Mouse (Mus musculus): Measurements from ENCODE around the gene Cnot11. TPM values are rescaled to one million over a fixed set of nuclear protein-coding genes. Genes with fewer than 3 reads are reported as not detected.

Gene Cnot11
- polyA plus RNA-seq, 1 experiment = 16.8 TPM

DNA sequence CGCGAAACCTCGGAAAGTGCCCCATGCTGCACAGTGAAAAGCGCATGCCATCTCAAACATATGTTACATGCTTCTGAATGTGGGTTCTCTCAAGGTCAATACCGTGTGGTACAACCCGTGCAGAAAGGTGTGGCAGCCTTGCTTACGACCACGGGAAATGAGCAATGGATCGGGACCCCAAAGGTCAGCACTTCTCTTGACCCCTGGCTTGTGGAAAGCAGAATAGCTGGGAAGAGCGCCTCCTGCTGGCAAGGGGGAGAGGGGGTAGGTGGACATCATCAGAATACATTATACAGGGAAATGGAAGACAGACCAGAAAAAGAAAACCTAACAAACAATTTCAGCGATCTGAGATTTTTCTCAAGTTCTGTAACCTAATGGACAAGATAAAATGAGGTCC is 37.0 kb upstream of the Cnot11 start:
- H3ac ChIP-seq (ENCODE audit: control insufficient read depth, insufficient read length) = no peak overlapping the region
- H3K4me3 ChIP-seq = no peak overlapping the region
- H3K4me2 ChIP-seq (ENCODE audit: low read depth) = no peak overlapping the region
- peaks cover 17% of the 10 kb centered on the region for H3K27me3 ChIP-seq (ENCODE audit: control insufficient read depth, insufficient read depth, insufficient read length)
- H3K79me2 ChIP-seq (ENCODE audit: control insufficient read depth, insufficient read depth) = no peaks in the 10 kb centered on the region
- no peaks in the 10 kb centered on the region for H3K36me3 ChIP-seq (ENCODE audit: control insufficient read depth, insufficient read depth)
- TF ChIP-seq MYOD1 (IDR thresholded peaks at IDR 0.05; ENCODE audit: control insufficient read depth in 1 of 3, insufficient read length in 2 of 3, low read depth in 2 of 3) (no peak), TCF3 (IDR thresholded peaks at IDR 0.05; ENCODE audit: insufficient read length, low read depth) (no peak), MYOG (IDR thresholded peaks at IDR 0.05; ENCODE audit: control insufficient read depth in 1 of 3, insufficient read depth in 1 of 3, insufficient read length in 2 of 3, low read depth in 2 of 3) (no peak), MAX (IDR thresholded peaks at IDR 0.05; ENCODE audit: low read depth) (no peak), POLR2AphosphoS2 (IDR thresholded peaks at IDR 0.05; ENCODE audit: insufficient read length, low read depth) (no peak), REST (IDR thresholded peaks at IDR 0.05; ENCODE audit: insufficient read depth, insufficient read length) (no peak), CEBPB (IDR thresholded peaks at IDR 0.05; ENCODE audit: insufficient read depth, poor library complexity, severe bottlenecking) (no peak), SRF (IDR thresholded peaks at IDR 0.05; ENCODE audit: control insufficient read depth, insufficient read length, low read depth) (no peak)

DNA sequence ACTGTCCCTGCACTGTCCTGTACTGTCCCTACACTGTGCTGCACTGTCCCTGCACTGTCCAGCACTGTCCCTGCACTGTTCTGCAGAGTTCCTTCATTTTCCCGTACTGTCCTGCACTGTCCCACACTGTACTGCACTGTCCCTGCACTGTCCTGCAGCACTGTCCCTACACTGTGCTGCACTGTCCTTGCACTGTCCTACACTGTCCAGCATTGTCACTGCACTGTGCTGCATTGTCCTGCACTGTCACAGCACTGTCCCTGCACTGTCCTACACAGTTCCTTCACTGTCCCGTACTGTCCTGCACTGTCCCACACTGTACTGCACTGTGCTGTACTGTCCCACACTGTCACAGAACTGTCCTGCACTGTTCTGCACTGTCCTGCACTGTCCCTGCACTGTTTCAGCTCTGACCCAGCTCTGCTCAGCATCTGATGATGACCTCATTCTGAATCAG is 35.3 kb upstream of the Cnot11 start:
- no peak overlapping the region for H3ac ChIP-seq (ENCODE audit: control insufficient read depth, insufficient read length)
- H3K36me3 ChIP-seq (ENCODE audit: control insufficient read depth, insufficient read depth) = no peaks in the 10 kb centered on the region
- TF ChIP-seq USF1 (IDR thresholded peaks at IDR 0.05; ENCODE audit: low read depth) (no peak), TCF3 (IDR thresholded peaks at IDR 0.05; ENCODE audit: insufficient read length, low read depth) (no peak), E2F4 (IDR thresholded peaks at IDR 0.05; ENCODE audit: insufficient read depth) (no peak), MYOD1 (IDR thresholded peaks at IDR 0.05; ENCODE audit: control insufficient read depth in 1 of 3, insufficient read length in 2 of 3, low read depth in 2 of 3) (peak in 1 of 3 experiments; percentile 15)
- H3K4me2 ChIP-seq (ENCODE audit: low read depth) = no peak overlapping the region
- H3K4me3 ChIP-seq = no peak overlapping the region
- H3K27me3 ChIP-seq (ENCODE audit: control insufficient read depth, insufficient read depth, insufficient read length) = peaks cover 20% of the 10 kb centered on the region
- H3K79me2 ChIP-seq (ENCODE audit: control insufficient read depth, insufficient read depth) = no peaks in the 10 kb centered on the region

DNA sequence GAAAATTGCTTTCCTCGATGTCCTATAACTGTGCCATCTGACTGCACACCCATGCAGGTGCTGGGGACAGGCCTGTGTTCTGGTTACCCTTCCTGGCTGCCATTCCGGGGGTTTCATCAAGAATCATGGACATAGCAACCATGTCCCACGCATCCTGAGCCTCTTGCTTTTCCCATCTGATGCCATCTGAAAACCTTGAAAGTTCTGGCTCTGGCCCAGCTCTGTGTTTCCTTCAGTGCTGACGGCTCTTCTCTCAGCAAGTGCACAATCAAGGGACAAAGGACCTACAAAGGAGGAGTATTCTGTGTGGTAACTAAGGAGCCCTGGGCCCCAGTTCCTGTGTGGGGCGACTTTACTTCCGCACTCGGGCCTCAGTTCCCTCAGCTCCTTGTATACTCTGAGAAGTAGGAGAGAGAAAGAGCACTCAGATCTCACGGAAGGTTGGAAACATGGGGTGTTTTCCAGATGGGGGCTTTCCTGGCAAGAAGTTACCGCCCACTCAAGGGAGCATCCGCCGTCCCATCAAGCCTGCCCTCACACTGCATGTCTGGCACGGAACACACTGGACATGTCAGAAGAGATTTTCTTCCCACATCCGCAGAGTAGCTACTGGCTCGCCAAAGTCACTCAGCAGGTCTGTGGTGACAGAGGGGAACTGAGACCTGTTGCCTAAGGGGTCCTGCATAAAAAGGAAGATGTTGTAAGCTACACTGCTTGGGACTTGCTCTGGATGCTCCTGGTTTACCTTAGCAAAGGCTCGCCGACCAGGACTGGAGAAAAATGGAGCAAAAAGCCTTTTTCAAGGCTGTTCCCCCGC is 31.8 kb upstream of the Cnot11 start:
- peaks cover 43% of the 10 kb centered on the region for H3K27me3 ChIP-seq (ENCODE audit: control insufficient read depth, insufficient read depth, insufficient read length)
- H3K36me3 ChIP-seq (ENCODE audit: control insufficient read depth, insufficient read depth) = no peaks in the 10 kb centered on the region
- no peak overlapping the region for H3K4me2 ChIP-seq (ENCODE audit: low read depth)
- no peak overlapping the region for H3ac ChIP-seq (ENCODE audit: control insufficient read depth, insufficient read length)
- no peak overlapping the region for H3K4me3 ChIP-seq
- TF ChIP-seq REST (IDR thresholded peaks at IDR 0.05; ENCODE audit: insufficient read depth, insufficient read length) (no peak), MAX (IDR thresholded peaks at IDR 0.05; ENCODE audit: low read depth) (no peak), CEBPB (IDR thresholded peaks at IDR 0.05; ENCODE audit: insufficient read depth, poor library complexity, severe bottlenecking) (no peak), TCF3 (IDR thresholded peaks at IDR 0.05; ENCODE audit: insufficient read length, low read depth) (no peak), TCF12 (IDR thresholded peaks at IDR 0.05; ENCODE audit: insufficient read depth, poor library complexity, severe bottlenecking) (no peak), POLR2A (IDR thresholded peaks at IDR 0.05; ENCODE audit: insufficient read length, low read depth) (no peak), MYOG (IDR thresholded peaks at IDR 0.05; ENCODE audit: control insufficient read depth in 1 of 3, insufficient read depth in 1 of 3, insufficient read length in 2 of 3, low read depth in 2 of 3) (no peak), USF1 (IDR thresholded peaks at IDR 0.05; ENCODE audit: low read depth) (no peak), SRF (IDR thresholded peaks at IDR 0.05; ENCODE audit: control insufficient read depth, insufficient read length, low read depth) (no peak), POLR2AphosphoS2 (IDR thresholded peaks at IDR 0.05; ENCODE audit: insufficient read length, low read depth) (no peak), MYOD1 (IDR thresholded peaks at IDR 0.05; ENCODE audit: control insufficient read depth in 1 of 3, insufficient read length in 2 of 3, low read depth in 2 of 3) (no peak), E2F4 (IDR thresholded peaks at IDR 0.05; ENCODE audit: insufficient read depth) (no peak)
- no peaks in the 10 kb centered on the region for H3K79me2 ChIP-seq (ENCODE audit: control insufficient read depth, insufficient read depth)

DNA sequence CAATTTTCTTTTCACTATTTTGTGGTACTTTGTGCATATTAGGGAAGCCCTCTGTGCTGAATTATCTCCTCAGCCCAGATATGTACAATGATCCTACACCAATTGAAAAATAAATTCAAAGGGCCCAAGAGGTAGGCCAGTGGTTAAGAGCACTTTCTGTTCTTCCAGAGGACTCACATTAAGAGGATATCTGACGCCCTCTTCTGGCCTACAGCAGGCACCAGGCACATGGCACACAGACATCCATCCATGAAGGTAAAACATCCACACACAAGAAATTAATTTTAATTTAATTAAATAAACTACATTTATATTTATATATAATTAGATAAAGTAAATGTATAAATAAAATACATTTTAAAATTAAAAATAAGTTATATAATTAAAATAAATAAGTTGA is 30.5 kb upstream of the Cnot11 start:
- Histone ChIP-seq H3ac (ENCODE audit: control insufficient read depth, insufficient read length) (no peak overlapping the region), H3K36me3 (ENCODE audit: control insufficient read depth, insufficient read depth) (no peaks in the 10 kb centered on the region), H3K27me3 (ENCODE audit: control insufficient read depth, insufficient read depth, insufficient read length) (peaks cover 42% of the 10 kb centered on the region), H3K79me2 (ENCODE audit: control insufficient read depth, insufficient read depth) (no peaks in the 10 kb centered on the region), H3K4me2 (ENCODE audit: low read depth) (no peak overlapping the region), H3K4me3 (no peak overlapping the region)
- TF ChIP-seq MYOG (IDR thresholded peaks at IDR 0.05; ENCODE audit: control insufficient read depth in 1 of 3, insufficient read depth in 1 of 3, insufficient read length in 2 of 3, low read depth in 2 of 3) (no peak), POLR2A (IDR thresholded peaks at IDR 0.05; ENCODE audit: insufficient read length, low read depth) (no peak), REST (IDR thresholded peaks at IDR 0.05; ENCODE audit: insufficient read depth, insufficient read length) (no peak)

- Histone ChIP-seq H3ac (ENCODE audit: control insufficient read depth, insufficient read length) (no peak overlapping the region), H3K27me3 (ENCODE audit: control insufficient read depth, insufficient read depth, insufficient read length) (peaks cover 40% of the 10 kb centered on the region), H3K4me3 (no peak overlapping the region), H3K4me2 (ENCODE audit: low read depth) (no peak overlapping the region), H3K79me2 (ENCODE audit: control insufficient read depth, insufficient read depth) (no peaks in the 10 kb centered on the region), H3K36me3 (ENCODE audit: control insufficient read depth, insufficient read depth) (no peaks in the 10 kb centered on the region)
- no peak for TF ChIP-seq MAX (IDR thresholded peaks at IDR 0.05; ENCODE audit: low read depth)
Measured at GRCm38 (mm10) chr1:39505600-39505999, 29.2 kb upstream of the Cnot11 start.
